Mouse (Mus musculus): ENCODE results near the gene Gucy1b1.

DNA sequence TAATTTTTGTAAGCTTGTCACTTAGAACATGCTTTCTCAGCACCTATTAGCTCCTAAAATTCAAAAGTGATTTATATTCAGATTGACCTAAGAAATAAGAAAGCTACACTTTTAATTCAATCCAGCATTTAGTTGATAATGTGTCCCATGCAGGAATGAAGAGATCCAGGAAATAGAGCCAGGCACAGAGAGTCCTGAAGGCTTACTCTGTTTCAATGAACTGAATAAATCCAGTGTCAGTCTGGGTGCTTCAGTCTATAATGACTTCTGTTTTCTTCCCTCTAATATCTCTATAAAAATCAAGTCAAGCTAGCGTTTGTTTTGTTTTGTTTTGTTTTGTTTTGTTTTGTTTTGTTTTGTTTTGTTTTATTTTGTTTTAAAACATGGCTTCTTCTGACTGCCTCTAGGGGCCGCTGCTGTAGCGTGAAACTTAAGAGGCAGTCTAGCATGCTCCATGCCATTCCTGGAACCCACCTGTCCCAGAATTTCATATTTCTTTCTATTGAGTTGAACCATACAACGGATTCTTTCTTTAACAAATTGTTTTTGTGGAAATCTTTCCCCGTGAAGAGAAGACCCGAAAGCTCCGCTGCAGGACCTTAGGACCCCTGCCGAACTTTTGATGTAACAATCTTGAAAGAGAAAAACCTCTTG is 27.3 kb downstream of the Gucy1b1 start:
- no peak for TF ChIP-seq FLI1 (IDR thresholded peaks at IDR 0.05; ENCODE audit: low read length)
- no peak for TF ChIP-seq GATA1 (IDR thresholded peaks at IDR 0.05; ENCODE audit: borderline replicate concordance, low read length)
